In the genomic region with DNA sequence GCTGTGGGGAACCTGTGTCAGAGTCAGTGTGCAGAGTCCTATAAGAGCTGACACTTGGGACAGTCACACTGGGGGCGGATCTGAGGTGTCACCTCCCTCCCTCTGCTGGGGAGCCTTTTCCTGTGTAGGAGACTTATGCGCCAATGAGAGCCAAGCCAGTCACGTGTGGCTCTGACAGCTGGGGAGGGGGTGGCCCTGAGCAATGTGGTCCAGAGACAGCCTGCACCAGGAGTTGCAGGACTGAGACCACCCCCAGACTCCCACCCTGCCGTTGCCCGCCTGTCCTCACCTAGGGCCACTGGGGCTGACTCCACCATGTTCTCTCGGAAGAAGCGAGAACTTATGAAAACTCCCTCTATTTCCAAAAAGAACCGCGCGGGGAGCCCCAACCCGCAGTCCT, we compare ENCODE assay signal across 8 mouse cellular contexts. TPM values are rescaled to one million over a fixed set of nuclear protein-coding genes. Genes with fewer than 3 reads are reported as not detected.
A peak's percentile ranks its signal among the peaks of the same experiment; 100 is the strongest.
DNase-seq lines count a peak whose midpoint lies in the region; ATAC-seq and TF ChIP-seq lines count a peak whose summit lies in the region.

Gene Arhgap45, plus strand, starts transcription at position 143 of the 400 bp plus-strand sequence.

- H3K4me2 ChIP-seq in forebrain, embryonic 12.5 days = no peak within 1 kb of the TSS
- no peak within 1 kb of the TSS for H3K4me2 ChIP-seq in forebrain, embryonic 14.5 days (ENCODE audit: low read length)
- H3K4me2 ChIP-seq in liver, embryonic 15.5 days = peak within 1 kb of the TSS; percentile 77

- no peak within 1 kb of the TSS for H3K9ac ChIP-seq in forebrain, embryonic 12.5 days
- H3K9ac ChIP-seq in forebrain, embryonic 14.5 days (ENCODE audit: low read length) = no peak within 1 kb of the TSS
- H3K9ac ChIP-seq in liver, embryonic 15.5 days = peak within 1 kb of the TSS; percentile 57

- H3K36me3 ChIP-seq in forebrain, embryonic 12.5 days (replicated peaks) = no peaks in the 10 kb centered on the region; the same call in 1 of the 2 replicates
- H3K36me3 ChIP-seq in forebrain, embryonic 14.5 days (ENCODE audit: control insufficient read depth, insufficient read depth, low read length) = no peaks in the 10 kb centered on the region
- H3K36me3 ChIP-seq in liver, embryonic 15.5 days (replicated peaks) = peaks cover 53% of the 10 kb centered on the region
- H3K36me3 ChIP-seq in spleen, adult 2 months (ENCODE audit: control insufficient read depth, insufficient read depth, low read length) = peaks cover 36% of the 10 kb centered on the region

- TF ChIP-seq CTCF in cortical plate, adult 2 months (IDR thresholded peaks at IDR 0.05; ENCODE audit: extremely low read depth, insufficient read depth, low read length) = no peak
- TF ChIP-seq CTCF in spleen, adult 2 months (IDR thresholded peaks at IDR 0.05; ENCODE audit: extremely low read depth, insufficient read depth, insufficient read length, insufficient replicate concordance) = no peak

- peaks cover 16% of the 10 kb centered on the region; the same call in 1 of the 2 replicates for H3K4me1 ChIP-seq in forebrain, embryonic 12.5 days
- H3K4me1 ChIP-seq in forebrain, embryonic 14.5 days (ENCODE audit: control insufficient read depth, insufficient read depth, low read length) = no peaks in the 10 kb centered on the region
- no peaks in the 10 kb centered on the region for H3K4me1 ChIP-seq in cortical plate, adult 2 months (ENCODE audit: control insufficient read depth, insufficient read depth, low read length)
- H3K4me1 ChIP-seq in liver, embryonic 15.5 days (replicated peaks) = peaks cover 63% of the 10 kb centered on the region
- peaks cover 21% of the 10 kb centered on the region for H3K4me1 ChIP-seq in spleen, adult 2 months (ENCODE audit: control insufficient read depth, insufficient read depth, insufficient read length)

- no peak within 1 kb of the TSS for H3K27ac ChIP-seq in forebrain, embryonic 12.5 days
- no peak within 1 kb of the TSS for H3K27ac ChIP-seq in forebrain, embryonic 14.5 days (ENCODE audit: low read depth, low read length)
- H3K27ac ChIP-seq in cortical plate, adult 2 months (ENCODE audit: insufficient read depth, low read length) = no peak within 1 kb of the TSS
- H3K27ac ChIP-seq in liver, embryonic 15.5 days (replicated peaks) = peak within 1 kb of the TSS; percentile 84
- H3K27ac ChIP-seq in spleen, adult 2 months (ENCODE audit: insufficient read depth, low read length) = peak within 1 kb of the TSS; percentile 100

- 0 out of 2 replicates have a peak within 1 kb of the TSS, but pooled peaks have one; percentile 3 for H3K4me3 ChIP-seq in forebrain, embryonic 12.5 days (replicated peaks)
- no peak within 1 kb of the TSS for H3K4me3 ChIP-seq in forebrain, embryonic 14.5 days (ENCODE audit: low read depth, low read length)
- H3K4me3 ChIP-seq in cortical plate, adult 2 months (ENCODE audit: insufficient read depth, low read length) = peak within 1 kb of the TSS; percentile 28; the same call in 1 of the 2 replicates
- peak within 1 kb of the TSS; percentile 61 for H3K4me3 ChIP-seq in liver, embryonic 15.5 days (replicated peaks)
- H3K4me3 ChIP-seq in spleen, adult 2 months (ENCODE audit: extremely low read depth, insufficient read depth, insufficient read length) = peak within 1 kb of the TSS; percentile 76

- no peak for TF ChIP-seq POLR2A in cortical plate, adult 2 months (IDR thresholded peaks at IDR 0.05; ENCODE audit: extremely low read depth, insufficient read depth, low read length)
- TF ChIP-seq POLR2A in spleen, adult 2 months (IDR thresholded peaks at IDR 0.05; ENCODE audit: low read depth, low read length) = peak; percentile 82

- no peaks in the 10 kb centered on the region for H3K9me3 ChIP-seq in forebrain, embryonic 12.5 days
- 0 out of 2 replicates have a peak, but pooled peaks cover 2% of the 10 kb centered on the region for H3K9me3 ChIP-seq in forebrain, embryonic 14.5 days (replicated peaks; ENCODE audit: control insufficient read depth, low read length)
- no peaks in the 10 kb centered on the region for H3K9me3 ChIP-seq in liver, embryonic 15.5 days (replicated peaks)

- H3K27me3 ChIP-seq in forebrain, embryonic 12.5 days = peaks cover 86% of the 10 kb centered on the region
- H3K27me3 ChIP-seq in forebrain, embryonic 14.5 days (replicated peaks; ENCODE audit: control insufficient read depth, insufficient read depth, low read length) = peaks cover 41% of the 10 kb centered on the region
- H3K27me3 ChIP-seq in liver, embryonic 15.5 days = peaks cover 15% of the 10 kb centered on the region
- H3K27me3 ChIP-seq in spleen, adult 2 months (ENCODE audit: control insufficient read depth, insufficient read depth, low read length) = no peaks in the 10 kb centered on the region

- DNase-seq in forebrain, embryonic 14.5 days (ENCODE audit: low spot score) = no peak
- DNase-seq in spleen, adult 2 months (ENCODE audit: low read depth in 1 of 2, low spot score in 2 of 2) = peak; percentile 79 to 88
- no peak for DNase-seq in kidney, adult 18-20 months
- no peak for DNase-seq in frontal cortex, postnatal 14 days (ENCODE audit: low spot score in 2 of 2)
- no peak for DNase-seq in kidney, postnatal 25 days

- ATAC-seq in forebrain, embryonic 12.5 days (ENCODE audit: low FRiP score) = no peak
- no peak for ATAC-seq in forebrain, embryonic 14.5 days
- peak; percentile 68 for ATAC-seq in liver, embryonic 15.5 days (ENCODE audit: insufficient read depth)

- 73% methylated on average over 11 of the region's 11 CpGs for WGBS in forebrain, embryonic 12.5 days
- 72% methylated on average over 11 of the region's 11 CpGs for WGBS in forebrain, embryonic 14.5 days
- WGBS in liver, embryonic 15.5 days (ENCODE audit: insufficient replicate concordance) = 13% methylated on average over 11 of the region's 11 CpGs
- WGBS in spleen, adult 2 months = 11% methylated on average over 11 of the region's 11 CpGs

RNA-seq across cellular contexts. Expression of gene Arhgap45, which starts in this region (rescaled TPM):
- 3.4 and 3.6 TPM in 2 replicates for polyA plus RNA-seq in forebrain, embryonic 12.5 days (2016; fragmentation: Nextera tagmentation; extraction: Ambion mirVana)
- polyA plus RNA-seq in forebrain, embryonic 14.5 days (2014; fragmentation: Nextera tagmentation; extraction: Ambion mirVana) = 1.1 and 1.5 TPM in 2 replicates
- polyA plus RNA-seq in cortical plate, adult 2 months (2012; rRNA removed) = 6.6 and 7.2 TPM in 2 replicates
- 15.7 and 18.2 TPM in 2 replicates for polyA plus RNA-seq in liver, embryonic 15.5 days (2015; fragmentation: Nextera tagmentation; extraction: Ambion mirVana)
- 492 and 574 TPM in 2 replicates for polyA plus RNA-seq in spleen, adult 2 months (2012; rRNA removed)

Comparison
In these comparisons a context has a peak if more than half of its experiments do, and no peak if none do; other contexts are left out.
1. RNA of gene Arhgap45 (polyA plus RNA-seq): 492 to 574 TPM in spleen, adult 2 months; 15.7 to 18.2 TPM in liver, embryonic 15.5 days, 6.6 to 7.2 TPM in cortical plate, adult 2 months, 3.4 to 3.6 TPM in forebrain, embryonic 12.5 days and 1.1 to 1.5 TPM in forebrain, embryonic 14.5 days; every median in the first group is over 10 times any median in the second.
2. H3K27ac ChIP-seq: peak in liver, embryonic 15.5 days (single experiment) and spleen, adult 2 months (single experiment); none in forebrain, embryonic 12.5 days (single experiment), forebrain, embryonic 14.5 days (single experiment) and cortical plate, adult 2 months (single experiment).
3. DNase-seq: peak in spleen, adult 2 months (2 of 2); none in forebrain, embryonic 14.5 days (single experiment), kidney, adult 18-20 months (single experiment), frontal cortex, postnatal 14 days (0 of 2) and kidney, postnatal 25 days (0 of 2).